Mouse (Mus musculus): ENCODE measurements around the gene E2f8. TPM values are rescaled to one million over a fixed set of nuclear protein-coding genes. Genes with fewer than 3 reads are reported as not detected.

E2f8 gene
- total and polyA plus RNA-seq, 2 experiments from 2014 or later = 0.70 to 1.8 TPM

DNA sequence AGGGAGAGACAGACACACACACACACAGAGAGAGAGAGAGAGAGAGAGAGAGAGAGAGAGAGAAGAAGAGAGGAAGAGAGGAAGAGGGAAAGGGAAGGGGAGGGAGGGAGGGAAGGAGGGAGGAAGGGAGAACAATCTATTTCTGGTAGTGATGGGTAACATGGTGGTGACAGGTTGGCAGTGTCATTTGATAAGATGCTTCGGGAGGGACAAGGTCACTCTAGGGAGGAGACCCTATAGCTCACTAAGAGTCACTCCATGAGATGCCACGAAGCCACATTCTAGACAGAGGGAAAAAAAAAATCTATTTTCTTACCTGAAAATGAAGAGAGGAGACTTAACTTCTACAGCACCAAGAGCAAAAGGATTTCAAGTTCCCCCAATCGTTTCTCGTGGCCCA is 14.7 kb upstream of the E2f8 start:
- WGBS = 81% methylated on average over 4 of the region's 4 CpGs
- no peak for TF ChIP-seq CTCF (IDR thresholded peaks at IDR 0.05)
- no peak overlapping the region for H3K27ac ChIP-seq (ENCODE audit: low read depth, low read length)

DNA sequence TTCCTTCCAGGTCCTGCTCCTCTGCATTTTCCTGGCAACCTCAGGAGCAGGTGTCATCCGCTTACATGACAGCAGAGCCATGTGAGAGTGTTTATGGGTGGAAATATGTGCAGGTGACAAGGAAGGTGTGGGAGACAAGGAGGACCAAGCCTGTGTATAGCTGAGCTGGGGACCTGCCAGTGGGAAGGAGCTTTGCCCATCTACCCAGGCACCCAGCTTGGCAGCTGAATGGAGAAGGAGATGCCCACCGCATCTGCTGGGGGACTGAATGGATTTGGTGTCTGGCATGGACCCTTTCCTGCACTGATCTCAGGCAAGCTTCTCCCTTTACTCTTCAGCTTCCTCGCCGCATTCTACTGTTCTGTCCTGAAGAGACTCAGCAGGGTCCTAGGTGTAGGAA is 14.1 kb upstream of the E2f8 start:
- H3K27ac ChIP-seq (ENCODE audit: low read depth, low read length) = no peak overlapping the region
- no peaks in the 10 kb centered on the region for H3K4me1 ChIP-seq (ENCODE audit: insufficient read depth, low read length)
- no peaks in the 10 kb centered on the region for H3K36me3 ChIP-seq (ENCODE audit: insufficient read depth, low read length)
- 84% methylated on average over 4 of the region's 4 CpGs for WGBS
- no peak for DNase-seq (ENCODE audit: low spot score)
- no peak for ATAC-seq (ENCODE audit: low FRiP score)
- H3K9ac ChIP-seq (replicated peaks; ENCODE audit: low read length, poor library complexity, severe bottlenecking) = no peak overlapping the region
- TF ChIP-seq CTCF (IDR thresholded peaks at IDR 0.05) = no peak
- H3K27me3 ChIP-seq (ENCODE audit: insufficient read depth, low read length) = peaks cover 13% of the 10 kb centered on the region; the same call in 1 of the 2 replicates
- H3K4me2 ChIP-seq (ENCODE audit: low read depth, low read length, poor library complexity, severe bottlenecking) = no peak overlapping the region
- no peaks in the 10 kb centered on the region for H3K9me3 ChIP-seq (ENCODE audit: low read length)
- no peak overlapping the region for H3K4me3 ChIP-seq (ENCODE audit: low read depth, low read length)

More for the DNA sequence above, 14.7 kb upstream of the E2f8 start:
- Histone ChIP-seq H3K9ac (replicated peaks; ENCODE audit: low read length, poor library complexity, severe bottlenecking) (no peak overlapping the region), H3K4me2 (ENCODE audit: low read depth, low read length, poor library complexity, severe bottlenecking) (no peak overlapping the region), H3K27me3 (ENCODE audit: insufficient read depth, low read length) (peaks cover 13% of the 10 kb centered on the region; the same call in 1 of the 2 replicates), H3K36me3 (ENCODE audit: insufficient read depth, low read length) (no peaks in the 10 kb centered on the region), H3K9me3 (ENCODE audit: low read length) (no peaks in the 10 kb centered on the region), H3K4me3 (ENCODE audit: low read depth, low read length) (no peak overlapping the region), H3K4me1 (ENCODE audit: insufficient read depth, low read length) (no peaks in the 10 kb centered on the region)
- DNase-seq (ENCODE audit: low spot score) = no peak
- ATAC-seq (ENCODE audit: low FRiP score) = no peak

DNA sequence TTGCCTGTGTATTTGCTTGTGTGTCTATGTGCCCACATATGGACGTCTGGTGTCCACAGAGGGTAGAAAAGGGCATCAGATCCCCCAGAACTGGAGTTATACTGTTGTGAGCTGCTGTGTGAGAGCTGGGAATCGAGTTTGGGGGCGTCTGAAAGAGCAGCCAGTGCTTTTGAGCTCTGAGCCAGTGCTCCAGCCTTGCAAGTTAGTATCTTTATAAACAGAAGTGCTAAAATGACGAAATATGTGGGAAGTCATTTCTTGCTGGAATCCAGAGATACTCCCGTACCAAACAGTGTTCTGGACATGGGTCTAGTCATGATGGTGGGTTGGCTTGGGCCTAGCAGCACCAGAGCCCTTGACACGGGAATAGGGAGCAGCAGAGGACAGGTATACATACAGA is 13.4 kb upstream of the E2f8 start:
- no peak for ATAC-seq (ENCODE audit: low FRiP score)
- Histone ChIP-seq H3K4me2 (ENCODE audit: low read depth, low read length, poor library complexity, severe bottlenecking) (no peak overlapping the region), H3K36me3 (ENCODE audit: insufficient read depth, low read length) (no peaks in the 10 kb centered on the region), H3K27ac (ENCODE audit: low read depth, low read length) (no peak overlapping the region), H3K9ac (replicated peaks; ENCODE audit: low read length, poor library complexity, severe bottlenecking) (no peak overlapping the region), H3K9me3 (ENCODE audit: low read length) (no peaks in the 10 kb centered on the region), H3K4me3 (ENCODE audit: low read depth, low read length) (no peak overlapping the region), H3K27me3 (ENCODE audit: insufficient read depth, low read length) (peaks cover 13% of the 10 kb centered on the region; the same call in 1 of the 2 replicates), H3K4me1 (ENCODE audit: insufficient read depth, low read length) (no peaks in the 10 kb centered on the region)
- no peak for DNase-seq (ENCODE audit: low spot score)
- TF ChIP-seq CTCF (IDR thresholded peaks at IDR 0.05) = no peak
- 82% methylated on average over 6 of the region's 6 CpGs for WGBS

DNA sequence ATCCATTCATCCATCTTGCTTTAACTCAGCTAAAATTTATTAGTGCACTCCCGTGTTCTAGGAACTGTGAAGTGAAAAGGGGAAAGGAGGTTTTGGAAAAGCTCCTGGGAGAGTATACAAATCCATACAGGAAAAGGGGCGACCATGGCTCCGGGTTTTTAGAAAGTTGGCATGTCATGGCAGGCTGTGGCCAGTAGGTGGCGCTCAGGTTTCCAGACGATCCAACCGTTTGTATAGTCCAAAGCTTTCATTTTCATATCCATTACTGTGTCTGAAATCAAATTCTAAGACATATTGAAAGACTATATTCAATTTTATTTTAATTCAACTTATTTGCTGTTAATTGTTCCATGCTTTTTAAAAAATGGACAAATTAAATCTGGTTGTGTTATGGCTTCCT is 12.8 kb upstream of the E2f8 start:
- Histone ChIP-seq H3K27ac (ENCODE audit: low read depth, low read length) (no peak overlapping the region), H3K36me3 (ENCODE audit: insufficient read depth, low read length) (no peaks in the 10 kb centered on the region), H3K4me1 (ENCODE audit: insufficient read depth, low read length) (no peaks in the 10 kb centered on the region), H3K9ac (replicated peaks; ENCODE audit: low read length, poor library complexity, severe bottlenecking) (no peak overlapping the region), H3K27me3 (ENCODE audit: insufficient read depth, low read length) (peaks cover 13% of the 10 kb centered on the region; the same call in 1 of the 2 replicates), H3K9me3 (ENCODE audit: low read length) (no peaks in the 10 kb centered on the region), H3K4me2 (ENCODE audit: low read depth, low read length, poor library complexity, severe bottlenecking) (no peak overlapping the region), H3K4me3 (ENCODE audit: low read depth, low read length) (no peak overlapping the region)
- TF ChIP-seq CTCF (IDR thresholded peaks at IDR 0.05) = peak; percentile 92
- DNase-seq (ENCODE audit: low spot score) (peak; percentile 76), ATAC-seq (ENCODE audit: low FRiP score) (no peak)
- WGBS = 3% methylated on average over 6 of the region's 6 CpGs

DNA sequence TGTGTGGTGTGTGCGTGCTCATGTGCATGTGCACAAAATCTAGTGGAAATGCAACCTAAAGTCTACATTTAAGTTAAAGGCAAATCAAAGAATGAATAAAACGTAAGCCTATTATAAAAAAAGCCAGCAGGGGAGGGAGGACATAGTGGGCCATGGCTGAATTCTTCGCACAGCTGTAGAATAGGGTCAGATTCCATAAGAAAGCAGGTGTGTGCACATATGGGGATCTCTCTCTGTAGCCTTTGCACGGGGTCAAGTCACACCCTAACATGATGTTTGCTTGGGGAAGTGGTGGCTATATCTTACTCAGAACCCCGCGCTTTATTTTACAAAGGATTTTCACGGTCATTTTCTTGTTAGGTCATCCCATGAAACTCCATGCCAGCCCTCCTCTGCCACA is 11.7 kb upstream of the E2f8 start:
- DNase-seq (ENCODE audit: low spot score) = no peak
- TF ChIP-seq CTCF (IDR thresholded peaks at IDR 0.05) = no peak
- Histone ChIP-seq H3K27me3 (ENCODE audit: insufficient read depth, low read length) (0 out of 2 replicates have a peak, but pooled peaks cover 9% of the 10 kb centered on the region), H3K4me1 (ENCODE audit: insufficient read depth, low read length) (no peaks in the 10 kb centered on the region), H3K4me3 (ENCODE audit: low read depth, low read length) (no peak overlapping the region), H3K4me2 (ENCODE audit: low read depth, low read length, poor library complexity, severe bottlenecking) (no peak overlapping the region), H3K9me3 (ENCODE audit: low read length) (no peaks in the 10 kb centered on the region), H3K9ac (replicated peaks; ENCODE audit: low read length, poor library complexity, severe bottlenecking) (no peak overlapping the region), H3K36me3 (ENCODE audit: insufficient read depth, low read length) (no peaks in the 10 kb centered on the region), H3K27ac (ENCODE audit: low read depth, low read length) (no peak overlapping the region)
- ATAC-seq (ENCODE audit: low FRiP score) = no peak
- 70% methylated on average over 7 of the region's 7 CpGs for WGBS

DNA sequence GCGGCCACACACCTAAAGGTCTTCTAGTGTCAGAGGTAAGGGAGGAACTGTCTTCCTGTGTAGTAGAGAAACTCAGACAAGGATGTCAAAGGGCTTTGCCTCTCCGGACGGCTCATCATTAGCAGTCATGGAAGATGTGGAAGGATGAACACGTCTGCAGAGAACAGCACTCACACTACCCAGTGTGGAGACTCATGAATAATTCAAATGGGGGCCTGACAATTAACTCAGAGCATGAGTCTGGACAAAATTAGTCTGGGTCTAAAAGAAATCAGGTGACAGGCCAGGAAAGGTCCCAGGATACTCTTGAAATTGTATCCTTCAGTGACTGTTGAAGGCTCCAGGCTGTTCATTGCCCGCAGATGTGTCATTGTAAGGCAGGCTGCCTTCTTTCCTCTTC is 9.6 kb upstream of the E2f8 start:
- ATAC-seq (ENCODE audit: low FRiP score) = no peak
- H3K4me1 ChIP-seq (ENCODE audit: insufficient read depth, low read length) = no peaks in the 10 kb centered on the region
- WGBS = 39% methylated on average over 5 of the region's 5 CpGs
- H3K27ac ChIP-seq (ENCODE audit: low read depth, low read length) = no peak overlapping the region
- H3K36me3 ChIP-seq (ENCODE audit: insufficient read depth, low read length) = no peaks in the 10 kb centered on the region
- no peak for TF ChIP-seq CTCF (IDR thresholded peaks at IDR 0.05)
- no peak for DNase-seq (ENCODE audit: low spot score)
- no peaks in the 10 kb centered on the region for H3K9me3 ChIP-seq (ENCODE audit: low read length)
- no peak overlapping the region for H3K4me3 ChIP-seq (ENCODE audit: low read depth, low read length)
- H3K4me2 ChIP-seq (ENCODE audit: low read depth, low read length, poor library complexity, severe bottlenecking) = no peak overlapping the region
- H3K9ac ChIP-seq (replicated peaks; ENCODE audit: low read length, poor library complexity, severe bottlenecking) = no peak overlapping the region
- 0 out of 2 replicates have a peak, but pooled peaks cover 6% of the 10 kb centered on the region for H3K27me3 ChIP-seq (ENCODE audit: insufficient read depth, low read length)
